8 mouse cellular contexts compared by ENCODE assay signal in the genomic region with DNA sequence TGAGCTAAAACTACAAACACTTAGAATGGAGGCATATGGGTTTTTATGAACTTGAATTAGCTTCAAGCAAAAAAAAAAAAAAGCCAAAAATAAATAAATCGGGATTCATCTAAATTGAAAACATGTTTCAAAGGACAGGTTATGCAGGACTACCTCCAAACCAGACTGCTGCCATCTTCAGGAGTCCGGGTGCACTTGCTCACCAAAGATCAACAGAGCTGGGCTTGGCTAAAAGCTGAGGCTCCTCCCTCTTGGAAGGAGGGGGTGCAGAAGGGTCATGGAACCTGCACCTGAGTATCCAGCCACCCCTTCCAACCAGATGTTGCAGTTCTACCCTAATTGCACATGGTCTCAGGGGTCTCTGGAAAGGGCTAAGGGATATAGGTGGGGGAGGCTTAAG. TPM values are rescaled to one million over a fixed set of nuclear protein-coding genes. Genes with fewer than 3 reads are reported as not detected.
DNase-seq lines count a peak whose midpoint lies in the region; ATAC-seq and TF ChIP-seq lines count a peak whose summit lies in the region.

No protein-coding gene starts in this region.

- no peak overlapping the region for H3K27ac ChIP-seq in intestine, postnatal 0 days (ENCODE audit: low read depth, low read length)
- no peak overlapping the region for H3K27ac ChIP-seq in intestine, embryonic 16.5 days (ENCODE audit: low read length)
- no peak overlapping the region for H3K27ac ChIP-seq in ES-E14 (ENCODE audit: insufficient read depth, low read depth, low read length, poor library complexity, severe bottlenecking)
- no peak overlapping the region for H3K27ac ChIP-seq in heart, embryonic 12.5 days (ENCODE audit: poor library complexity, severe bottlenecking)

- no peak overlapping the region for H3K9ac ChIP-seq in intestine, postnatal 0 days (ENCODE audit: low read depth, low read length)
- no peak overlapping the region for H3K9ac ChIP-seq in intestine, embryonic 16.5 days (ENCODE audit: low read depth, low read length)
- H3K9ac ChIP-seq in ES-E14 (ENCODE audit: insufficient read depth, low read depth, low read length, poor library complexity, severe bottlenecking): no peak overlapping the region
- no peak overlapping the region for H3K9ac ChIP-seq in heart, embryonic 12.5 days

- in situ Hi-C loops in ES-E14 (cut with MboI; ENCODE audit: low sequenced_read_pairs in 2 of 2, unreplicated experiment in 2 of 2): no loop called here

- no peaks in the 10 kb centered on the region for H3K27me3 ChIP-seq in intestine, postnatal 0 days (replicated peaks; ENCODE audit: control insufficient read depth, insufficient read depth, low read length)
- H3K27me3 ChIP-seq in intestine, embryonic 16.5 days (replicated peaks; ENCODE audit: control insufficient read depth, insufficient read depth, low read length): no peaks in the 10 kb centered on the region
- peaks cover 6% of the 10 kb centered on the region for H3K27me3 ChIP-seq in heart, embryonic 12.5 days (replicated peaks)

- no peaks in the 10 kb centered on the region for H3K36me3 ChIP-seq in intestine, postnatal 0 days (ENCODE audit: control insufficient read depth, insufficient read depth)
- H3K36me3 ChIP-seq in intestine, embryonic 16.5 days (ENCODE audit: control insufficient read depth, insufficient read depth, low read length): no peaks in the 10 kb centered on the region
- no peaks in the 10 kb centered on the region for H3K36me3 ChIP-seq in ES-E14 (ENCODE audit: control insufficient read depth, insufficient read depth, low read length, poor library complexity, severe bottlenecking)
- no peaks in the 10 kb centered on the region for H3K36me3 ChIP-seq in heart, embryonic 12.5 days

- H3K4me3 ChIP-seq in intestine, postnatal 0 days (ENCODE audit: low read depth, low read length): no peak overlapping the region
- H3K4me3 ChIP-seq in intestine, embryonic 16.5 days (ENCODE audit: low read length): no peak overlapping the region
- no peak overlapping the region for H3K4me3 ChIP-seq in ES-E14 (ENCODE audit: insufficient read depth in 1 of 2, low read depth in 1 of 2, low read length in 2 of 2, poor library complexity in 1 of 2, severe bottlenecking in 1 of 2)
- no peak overlapping the region for H3K4me3 ChIP-seq in heart, embryonic 12.5 days

- TF ChIP-seq CTCF in intestine, postnatal 0 days (IDR thresholded peaks at IDR 0.05; ENCODE audit: low read depth): peak; percentile 59

- ATAC-seq in intestine, postnatal 0 days: no peak
- no peak for ATAC-seq in intestine, embryonic 16.5 days
- peak; percentile 42; the same call in 1 of the 2 replicates for ATAC-seq in megakaryocyte-erythroid progenitor cell, adult 5-6 weeks (replicated peaks; ENCODE audit: low FRiP score, low TSS enrichment, poor library complexity, severe bottlenecking)
- no peak for ATAC-seq in heart, embryonic 12.5 days (ENCODE audit: insufficient number of reproducible peaks, low FRiP score)

- WGBS in intestine, postnatal 0 days: 22% methylated on average over 2 of the region's 2 CpGs
- 33% methylated on average over 2 of the region's 2 CpGs for WGBS in intestine, embryonic 16.5 days
- 17% methylated on average over 2 of the region's 2 CpGs for WGBS in heart, embryonic 12.5 days

- DNase-seq in ES-E14 (ENCODE audit: low read depth, low spot score): peak; percentile 24
- peak; percentile 57 to 60 for DNase-seq in cerebellum, postnatal 10 days
- DNase-seq in frontal cortex, postnatal 10 days (ENCODE audit: low spot score in 2 of 2): no peak
- DNase-seq in right cerebral cortex, postnatal 25 days: no peak

- H3K4me2 ChIP-seq in intestine, postnatal 0 days (replicated peaks; ENCODE audit: low read depth): no peak overlapping the region
- no peak overlapping the region for H3K4me2 ChIP-seq in intestine, embryonic 16.5 days (ENCODE audit: low read depth, low read length)
- no peak overlapping the region for H3K4me2 ChIP-seq in heart, embryonic 12.5 days

- H3K9me3 ChIP-seq in intestine, postnatal 0 days (ENCODE audit: control insufficient read depth): no peaks in the 10 kb centered on the region
- H3K9me3 ChIP-seq in intestine, embryonic 16.5 days (ENCODE audit: control insufficient read depth, low read length): no peaks in the 10 kb centered on the region
- H3K9me3 ChIP-seq in ES-E14 (ENCODE audit: control insufficient read depth, insufficient read depth, low read depth, low read length): no peaks in the 10 kb centered on the region
- H3K9me3 ChIP-seq in heart, embryonic 12.5 days (replicated peaks): no peaks in the 10 kb centered on the region; the same call in 1 of the 2 replicates

- peaks cover 7% of the 10 kb centered on the region; the same call in 1 of the 2 replicates for H3K4me1 ChIP-seq in intestine, postnatal 0 days (replicated peaks; ENCODE audit: control insufficient read depth, insufficient read depth, low read length)
- peaks cover 10% of the 10 kb centered on the region; the same call in 1 of the 2 replicates for H3K4me1 ChIP-seq in intestine, embryonic 16.5 days (ENCODE audit: control insufficient read depth, insufficient read depth, low read length)
- H3K4me1 ChIP-seq in ES-E14 (ENCODE audit: control insufficient read depth in 2 of 2, insufficient read depth in 2 of 2, low read length in 2 of 2, poor library complexity in 1 of 2): 0 out of 4 replicates have a peak, but pooled peaks cover 0 to 4% of the 10 kb centered on the region in 2 experiments
- peaks cover 10% of the 10 kb centered on the region for H3K4me1 ChIP-seq in heart, embryonic 12.5 days (replicated peaks)

TF ChIP-seq in ES-E14, 5 proteins besides CTCF, POLR2A, EP300 and RAD21:
- TF ChIP-seq CHD2 (IDR thresholded peaks at IDR 0.05; ENCODE audit: low read depth, low read length) (no peak), HCFC1 (IDR thresholded peaks at IDR 0.05; ENCODE audit: borderline replicate concordance, insufficient read depth, low read length) (no peak), ZNF384 (IDR thresholded peaks at IDR 0.05; ENCODE audit: low read depth, low read length) (0 out of 2 replicates have a peak, but pooled peaks have one; percentile 17), MAFK (IDR thresholded peaks at IDR 0.05; ENCODE audit: insufficient read depth, low read depth, low read length) (no peak), ZC3H11A (IDR thresholded peaks at IDR 0.05; ENCODE audit: borderline replicate concordance, low read depth, low read length) (no peak)

RNA-seq across cellular contexts. Expression of a gene that starts 3.3 kb away (rescaled TPM):
- 6.2 and 7.3 TPM in 2 replicates for polyA plus RNA-seq in intestine, postnatal 0 days (2015; fragmentation: Nextera tagmentation; extraction: Ambion mirVana)
- polyA plus RNA-seq in intestine, embryonic 16.5 days (2015; fragmentation: Nextera tagmentation; extraction: Ambion mirVana): 13.6 and 13.7 TPM in 2 replicates
- total RNA-seq in ES-E14 (2012; rRNA removed): 8.3 and 12.9 TPM in 2 replicates
- 4.4 and 17.7 TPM in 2 replicates for total RNA-seq in megakaryocyte-erythroid progenitor cell, adult 5-6 weeks (2014; fragmentation: Nextera tagmentation)
- total RNA-seq in megakaryocyte-erythroid progenitor cell, adult 5-6 weeks (2017): 4.0 and 6.6 TPM in 2 replicates
- 7.0 and 7.1 TPM in 2 replicates for polyA plus RNA-seq in heart, embryonic 12.5 days (2016; fragmentation: Nextera tagmentation; extraction: Ambion mirVana)

Comparison
In these comparisons a context has a peak if more than half of its experiments do, and no peak if none do; other contexts are left out.
1. DNase-seq: peak in ES-E14 (single experiment) and cerebellum, postnatal 10 days (2 of 2); none in frontal cortex, postnatal 10 days (0 of 2) and right cerebral cortex, postnatal 25 days (single experiment).